Mouse (Mus musculus): ENCODE measurements around the gene Cdh5. TPM values are rescaled to one million over a fixed set of nuclear protein-coding genes. Genes with fewer than 3 reads are reported as not detected.

Gene Cdh5
- polyA plus RNA-seq, 1 experiment from 2014 or later, result 49.9 TPM

DNA sequence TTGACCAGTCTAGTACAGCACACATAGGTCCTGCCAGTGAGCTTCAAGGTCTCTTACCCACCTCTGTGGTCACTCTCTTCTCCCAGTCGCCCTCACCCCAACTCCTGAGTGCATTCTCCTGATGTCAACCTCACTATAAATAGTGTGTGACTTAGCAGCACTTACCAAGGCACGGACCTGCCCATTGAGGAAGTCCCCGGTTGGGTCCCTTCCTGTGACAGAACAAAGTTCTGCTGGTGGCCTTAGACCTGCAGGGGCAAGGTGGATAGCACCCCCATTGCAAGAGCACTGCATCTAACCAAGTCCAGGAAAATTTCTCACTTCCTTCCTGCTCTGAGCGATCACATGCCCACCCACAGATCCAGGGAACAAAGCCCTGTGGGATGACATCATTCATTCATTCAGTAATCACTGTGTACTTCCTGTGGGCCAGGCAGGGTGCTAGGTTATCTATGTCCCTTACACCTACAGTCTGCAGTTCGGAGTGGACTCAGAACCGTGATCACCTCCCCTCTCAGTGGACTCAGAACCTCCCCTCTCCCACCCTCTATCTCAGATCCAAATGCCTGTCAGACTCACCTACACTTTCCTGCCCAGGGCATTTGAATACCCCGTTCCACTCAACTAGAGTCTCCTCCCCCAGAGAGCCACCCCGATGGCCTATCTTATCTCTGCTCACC, 74.6 kb downstream of the Cdh5 start:
- no peak overlapping the region for H3K27ac ChIP-seq (replicated peaks)
- H3K36me3 ChIP-seq, result no peaks in the 10 kb centered on the region
- H3K4me3 ChIP-seq, result no peak overlapping the region
- ATAC-seq (ENCODE audit: extremely low read depth, insufficient number of reproducible peaks, low FRiP score, low TSS enrichment), result no peak
- no peaks in the 10 kb centered on the region for H3K9me3 ChIP-seq
- peaks cover 36% of the 10 kb centered on the region for H3K27me3 ChIP-seq (replicated peaks)
- H3K9ac ChIP-seq, result no peak overlapping the region
- peaks cover 14% of the 10 kb centered on the region for H3K4me1 ChIP-seq
- no peak overlapping the region for H3K4me2 ChIP-seq
- WGBS, result 38% methylated on average over 8 of the region's 8 CpGs

DNA sequence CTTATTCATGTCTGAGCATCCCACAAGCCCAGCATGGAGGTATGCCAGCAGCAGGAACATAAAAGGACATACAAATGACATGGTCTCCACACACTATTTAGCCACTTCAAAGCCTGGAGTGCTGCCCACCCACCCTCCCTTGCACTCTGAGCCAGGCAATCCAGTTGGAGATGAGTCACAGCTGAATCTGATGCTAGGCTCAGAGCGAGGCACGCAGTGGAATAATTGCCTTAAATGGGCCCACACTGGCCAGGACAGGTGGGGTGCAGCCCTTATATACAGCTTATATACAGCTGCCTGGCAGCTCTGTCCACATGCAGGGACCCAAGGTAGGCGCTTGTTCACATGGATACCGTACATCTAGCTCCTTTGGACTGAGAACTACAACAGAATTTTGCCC, 75.6 kb downstream of the Cdh5 start:
- no peaks in the 10 kb centered on the region for H3K36me3 ChIP-seq
- H3K27ac ChIP-seq (replicated peaks), result no peak overlapping the region
- ATAC-seq (ENCODE audit: extremely low read depth, insufficient number of reproducible peaks, low FRiP score, low TSS enrichment), result no peak; the same call in 1 of the 2 replicates
- no peak overlapping the region for H3K4me3 ChIP-seq
- H3K27me3 ChIP-seq (replicated peaks), result peaks cover 25% of the 10 kb centered on the region
- no peaks in the 10 kb centered on the region for H3K9me3 ChIP-seq
- WGBS, result 66% methylated on average over 4 of the region's 4 CpGs
- peaks cover 10% of the 10 kb centered on the region for H3K4me1 ChIP-seq
- no peak overlapping the region for H3K9ac ChIP-seq
- H3K4me2 ChIP-seq, result no peak overlapping the region

DNA sequence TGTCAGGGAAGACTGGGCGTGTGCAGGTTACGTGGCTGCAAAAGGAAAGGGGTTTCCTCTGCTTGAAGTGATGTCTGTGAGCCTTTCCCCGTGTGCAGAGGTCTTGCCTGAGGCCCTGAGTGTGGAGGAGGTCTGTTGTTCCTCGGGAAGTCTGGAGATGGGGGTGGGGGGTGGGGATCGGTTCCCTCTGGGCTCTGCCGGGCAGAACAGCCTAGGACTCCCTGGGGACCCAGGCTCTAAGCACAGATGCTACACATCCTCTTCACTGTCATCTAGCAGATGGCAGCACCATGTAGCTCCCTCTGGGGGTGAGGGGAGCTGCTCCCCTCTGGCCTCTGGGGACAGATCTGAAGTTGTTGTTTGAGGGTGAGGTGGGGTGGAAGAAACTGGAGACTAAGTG, 83.5 kb downstream of the Cdh5 start:
- Histone ChIP-seq H3K9me3 (no peaks in the 10 kb centered on the region), H3K27ac (replicated peaks) (no peak overlapping the region), H3K4me1 (no peaks in the 10 kb centered on the region), H3K4me3 (no peak overlapping the region), H3K27me3 (replicated peaks) (peaks cover 4% of the 10 kb centered on the region; the same call in 1 of the 2 replicates), H3K4me2 (no peak overlapping the region), H3K9ac (no peak overlapping the region), H3K36me3 (no peaks in the 10 kb centered on the region)
- ATAC-seq (ENCODE audit: extremely low read depth, insufficient number of reproducible peaks, low FRiP score, low TSS enrichment), result no peak
- 30% methylated on average over 6 of the region's 6 CpGs for WGBS

DNA sequence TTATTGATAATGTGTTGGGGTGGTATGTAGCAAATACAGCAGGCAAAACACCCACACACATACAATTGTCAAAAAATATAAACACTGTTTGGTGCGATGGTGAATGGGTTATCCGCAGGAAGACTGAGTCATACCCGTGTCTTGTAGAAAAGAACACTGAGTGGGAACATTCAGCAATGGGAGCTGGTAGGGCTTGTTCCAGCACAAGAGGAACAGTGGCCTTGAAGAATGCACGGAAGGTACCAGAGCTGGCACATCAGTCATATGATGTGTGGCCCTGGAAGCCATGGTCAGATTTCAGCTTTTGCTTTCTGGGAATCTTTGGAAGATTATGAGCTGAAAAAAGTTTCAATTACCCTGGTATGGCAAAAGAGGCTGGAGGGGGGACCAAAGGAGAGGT, 85.4 kb downstream of the Cdh5 start:
- H3K4me2 ChIP-seq, result no peak overlapping the region
- WGBS, result 71% methylated on average over 4 of the region's 4 CpGs
- no peak overlapping the region for H3K27ac ChIP-seq (replicated peaks)
- no peak for ATAC-seq (ENCODE audit: extremely low read depth, insufficient number of reproducible peaks, low FRiP score, low TSS enrichment)
- no peak overlapping the region for H3K9ac ChIP-seq
- H3K4me3 ChIP-seq, result no peak overlapping the region
- peaks cover 4% of the 10 kb centered on the region; the same call in 1 of the 2 replicates for H3K27me3 ChIP-seq (replicated peaks)
- H3K36me3 ChIP-seq, result no peaks in the 10 kb centered on the region
- H3K9me3 ChIP-seq, result no peaks in the 10 kb centered on the region
- peaks cover 6% of the 10 kb centered on the region; the same call in 1 of the 2 replicates for H3K4me1 ChIP-seq

DNA sequence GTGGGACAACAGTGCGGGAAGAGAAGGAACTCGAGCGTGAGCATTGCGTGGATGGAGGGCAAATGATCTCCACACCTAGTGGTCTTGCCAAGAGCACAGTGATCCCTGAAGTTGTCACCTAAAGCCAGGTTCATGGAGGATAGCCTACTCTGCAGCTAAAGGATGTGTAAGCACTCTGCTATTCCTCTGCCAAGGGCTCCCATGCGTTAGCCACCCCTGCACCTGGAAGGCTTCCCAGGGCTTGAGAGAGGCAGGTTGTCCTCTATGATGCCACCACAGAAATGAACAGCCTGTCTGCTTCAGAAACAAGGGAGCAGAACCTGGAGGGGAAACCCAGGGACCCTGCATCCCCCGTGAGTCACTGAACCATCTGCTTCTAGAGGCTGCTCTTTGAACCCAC, 86.2 kb downstream of the Cdh5 start:
- Histone ChIP-seq H3K9me3 (no peaks in the 10 kb centered on the region), H3K27ac (replicated peaks) (no peak overlapping the region), H3K4me2 (no peak overlapping the region), H3K36me3 (no peaks in the 10 kb centered on the region), H3K4me3 (no peak overlapping the region), H3K4me1 (peaks cover 9% of the 10 kb centered on the region; the same call in 1 of the 2 replicates), H3K27me3 (replicated peaks) (peaks cover 4% of the 10 kb centered on the region; the same call in 1 of the 2 replicates), H3K9ac (no peak overlapping the region)
- no peak for ATAC-seq (ENCODE audit: extremely low read depth, insufficient number of reproducible peaks, low FRiP score, low TSS enrichment)
- 82% methylated on average over 6 of the region's 6 CpGs for WGBS

DNA sequence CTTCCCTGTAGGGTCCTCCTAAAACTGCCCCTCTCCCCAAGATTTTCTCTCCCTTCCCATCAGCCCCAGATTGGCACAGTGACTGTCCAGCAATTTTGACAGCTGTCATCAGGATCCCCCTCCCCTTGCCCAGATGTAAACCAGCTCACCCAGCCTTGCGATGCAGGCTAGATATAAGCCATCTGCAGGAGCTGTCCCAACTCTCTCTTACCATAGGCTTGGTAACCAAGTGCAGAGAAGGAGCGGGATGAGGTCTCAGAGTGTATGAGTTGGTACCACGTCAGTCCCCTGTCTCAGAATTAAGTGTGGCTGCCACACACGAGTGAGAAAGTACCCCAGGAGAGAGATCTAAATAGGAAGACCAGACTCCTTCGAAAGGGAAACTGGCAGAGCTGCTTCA, 87.0 kb downstream of the Cdh5 start:
- Histone ChIP-seq H3K4me2 (no peak overlapping the region), H3K4me3 (no peak overlapping the region), H3K36me3 (no peaks in the 10 kb centered on the region), H3K27me3 (replicated peaks) (peaks cover 4% of the 10 kb centered on the region; the same call in 1 of the 2 replicates), H3K4me1 (peaks cover 9% of the 10 kb centered on the region; the same call in 1 of the 2 replicates), H3K27ac (replicated peaks) (no peak overlapping the region), H3K9me3 (no peaks in the 10 kb centered on the region), H3K9ac (no peak overlapping the region)
- no peak for ATAC-seq (ENCODE audit: extremely low read depth, insufficient number of reproducible peaks, low FRiP score, low TSS enrichment)
- 49% methylated on average over 5 of the region's 5 CpGs for WGBS

DNA sequence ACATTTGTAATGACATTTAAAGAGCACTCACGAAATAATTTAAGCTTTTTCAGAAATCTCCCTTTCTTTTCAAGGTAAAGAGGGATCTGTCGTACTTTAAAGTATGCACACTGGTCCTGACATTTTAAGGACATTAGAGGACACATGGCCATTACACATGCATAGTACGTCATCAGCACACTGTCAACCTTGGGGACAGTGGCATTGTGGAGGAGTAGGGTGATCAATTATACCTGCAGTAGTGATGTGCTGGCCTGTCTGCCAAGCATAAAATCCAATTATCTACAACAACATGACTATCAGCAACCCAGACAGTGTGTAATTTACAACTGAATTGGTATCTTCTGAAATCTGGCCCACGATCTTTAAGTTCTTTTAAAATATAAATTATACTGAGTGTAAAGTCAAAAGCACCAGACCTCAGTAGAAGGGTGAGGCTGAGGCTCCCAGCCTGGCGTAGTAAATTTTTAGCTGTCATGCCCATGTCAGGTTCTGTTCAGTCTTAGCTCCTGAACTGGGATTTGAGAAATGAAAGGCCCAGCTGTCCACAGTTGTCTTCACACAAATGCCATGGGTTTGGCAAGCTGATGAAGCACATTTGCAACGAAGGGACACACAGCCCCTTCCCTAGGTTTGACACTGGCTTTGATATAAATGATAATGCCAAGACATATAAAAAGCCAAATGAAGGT, 89.5 kb downstream of the Cdh5 start:
- no peak overlapping the region for H3K4me2 ChIP-seq
- peaks cover 9% of the 10 kb centered on the region; the same call in 1 of the 2 replicates for H3K4me1 ChIP-seq
- H3K9ac ChIP-seq, result no peak overlapping the region
- peaks cover 4% of the 10 kb centered on the region; the same call in 1 of the 2 replicates for H3K27me3 ChIP-seq (replicated peaks)
- no peak overlapping the region for H3K4me3 ChIP-seq
- H3K9me3 ChIP-seq, result no peaks in the 10 kb centered on the region; the same call in 1 of the 2 replicates
- WGBS, result 62% methylated on average over 6 of the region's 6 CpGs
- no peak overlapping the region for H3K27ac ChIP-seq (replicated peaks)
- no peak for ATAC-seq (ENCODE audit: extremely low read depth, insufficient number of reproducible peaks, low FRiP score, low TSS enrichment)
- no peaks in the 10 kb centered on the region for H3K36me3 ChIP-seq

DNA sequence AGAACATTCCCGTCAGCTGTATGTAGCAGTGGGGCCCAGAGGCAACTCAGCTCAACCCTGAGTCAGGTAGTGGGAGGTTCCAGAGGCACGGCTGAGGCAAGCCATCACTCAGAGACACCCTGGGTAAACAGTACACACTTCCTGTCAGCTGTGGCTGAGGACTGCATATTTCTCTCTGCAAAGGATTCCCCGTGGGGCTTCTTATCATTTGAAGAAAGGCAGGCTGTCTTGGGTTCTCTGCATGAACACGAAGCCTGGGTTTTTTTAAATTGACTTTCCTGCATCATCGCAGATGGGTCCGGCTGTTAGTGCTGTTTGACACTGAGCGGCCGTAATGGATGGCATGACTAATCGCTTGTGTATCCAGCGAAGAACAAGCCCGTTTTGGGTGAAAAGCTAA, 90.1 kb downstream of the Cdh5 start:
- Histone ChIP-seq H3K27me3 (replicated peaks) (peaks cover 4% of the 10 kb centered on the region; the same call in 1 of the 2 replicates), H3K4me2 (peak overlapping the region; percentile 23), H3K9me3 (no peaks in the 10 kb centered on the region; the same call in 1 of the 2 replicates), H3K36me3 (no peaks in the 10 kb centered on the region), H3K27ac (replicated peaks) (no peak overlapping the region), H3K9ac (no peak overlapping the region), H3K4me3 (no peak overlapping the region), H3K4me1 (peaks cover 9% of the 10 kb centered on the region; the same call in 1 of the 2 replicates)
- WGBS, result 19% methylated on average over 11 of the region's 11 CpGs
- ATAC-seq (ENCODE audit: extremely low read depth, insufficient number of reproducible peaks, low FRiP score, low TSS enrichment), result no peak

Other genes with a start within 250 kb of the Cdh5 start
- gene Bean1, start 68.8 kb downstream of the Cdh5 start, polyA plus RNA-seq (2015; fragmentation: Nextera tagmentation; extraction: Ambion mirVana), result 0.55 and 0.65 TPM in 2 replicates
- gene Tk2, start 146.9 kb downstream of the Cdh5 start, polyA plus RNA-seq (2015; fragmentation: Nextera tagmentation; extraction: Ambion mirVana), result 10.3 and 10.8 TPM in 2 replicates
- 25.6 and 35.1 TPM in 2 replicates for gene Cklf, start 149.2 kb downstream of the Cdh5 start, polyA plus RNA-seq (2015; fragmentation: Nextera tagmentation; extraction: Ambion mirVana)
- not detected in 2 replicates for gene Cmtm2a, start 191.6 kb downstream of the Cdh5 start, polyA plus RNA-seq (2015; fragmentation: Nextera tagmentation; extraction: Ambion mirVana)
- not detected in 2 replicates for gene Gm45711, start 208.5 kb downstream of the Cdh5 start, polyA plus RNA-seq (2015; fragmentation: Nextera tagmentation; extraction: Ambion mirVana)
- gene Cmtm1, start 208.5 kb downstream of the Cdh5 start, polyA plus RNA-seq (2015; fragmentation: Nextera tagmentation; extraction: Ambion mirVana), result not detected in 2 replicates
- not detected in 2 replicates for gene Gm11020, start 219.9 kb downstream of the Cdh5 start, polyA plus RNA-seq (2015; fragmentation: Nextera tagmentation; extraction: Ambion mirVana)
- not detected in 2 replicates for gene Cmtm2b, start 220.6 kb downstream of the Cdh5 start, polyA plus RNA-seq (2015; fragmentation: Nextera tagmentation; extraction: Ambion mirVana)
- gene Cmtm3, start 237.8 kb downstream of the Cdh5 start, polyA plus RNA-seq (2015; fragmentation: Nextera tagmentation; extraction: Ambion mirVana), result 95.9 and 100 TPM in 2 replicates